Mouse (Mus musculus): ENCODE results near the gene Lamb3.
A peak's percentile ranks its signal among the peaks of the same experiment; 100 is the strongest.
"Not testable (repeated sequence)": the region's sequence is repeated elsewhere in the genome, so short reads cannot be mapped to it uniquely, and the experiment has no call there.

Lamb3 gene

GRCm38 (mm10) chr1:193243571-193244193, 36.2 kb downstream of the Lamb3 start:
- no peak for DNase-seq (ENCODE audit: low read depth, low spot score)

- DNase-seq (ENCODE audit: low read depth, low spot score): no peak
Observed at GRCm38 (mm10) chr1:193244235-193244634, 36.7 kb downstream of the Lamb3 start.

- DNase-seq (ENCODE audit: low read depth, low spot score): no peak
Observed at GRCm38 (mm10) chr1:193250026-193250425, 42.5 kb downstream of the Lamb3 start.

GRCm38 (mm10) chr1:193251386-193251785, 43.9 kb downstream of the Lamb3 start:
- DNase-seq (ENCODE audit: low read depth, low spot score): no peak

GRCm38 (mm10) chr1:193252616-193253015, 45.1 kb downstream of the Lamb3 start:
- DNase-seq (ENCODE audit: low read depth, low spot score): no peak

- DNase-seq (ENCODE audit: low read depth, low spot score): not testable (repeated sequence)
Observed at GRCm38 (mm10) chr1:193253895-193254294, 46.4 kb downstream of the Lamb3 start.

GRCm38 (mm10) chr1:193255032-193255431, 47.5 kb downstream of the Lamb3 start:
- no peak for DNase-seq (ENCODE audit: low read depth, low spot score)

GRCm38 (mm10) chr1:193255488-193256288, 48.2 kb downstream of the Lamb3 start:
- DNase-seq (ENCODE audit: low read depth, low spot score): peak; percentile 68

- DNase-seq (ENCODE audit: low read depth, low spot score): no peak
Observed at GRCm38 (mm10) chr1:193256289-193256577, 48.7 kb downstream of the Lamb3 start.

- no peak for DNase-seq (ENCODE audit: low read depth, low spot score)
Observed at GRCm38 (mm10) chr1:193256621-193257098, 49.2 kb downstream of the Lamb3 start.

- DNase-seq (ENCODE audit: low read depth, low spot score): no peak
Observed at GRCm38 (mm10) chr1:193259559-193259958, 52.1 kb downstream of the Lamb3 start.

GRCm38 (mm10) chr1:193261897-193262548, 54.5 kb downstream of the Lamb3 start:
- no peak for DNase-seq (ENCODE audit: low read depth, low spot score)

- DNase-seq (ENCODE audit: low read depth, low spot score): peak; percentile 17
Observed at GRCm38 (mm10) chr1:193263026-193263907, 55.8 kb downstream of the Lamb3 start.

- DNase-seq (ENCODE audit: low read depth, low spot score): peak; percentile 92
Observed at GRCm38 (mm10) chr1:193263955-193264598, 56.6 kb downstream of the Lamb3 start, which contains the start of gene Hsd11b1. Gene Hsd11b1, minus strand, starts transcription at chr1:193264075.

GRCm38 (mm10) chr1:193265734-193266133, 58.2 kb downstream of the Lamb3 start:
- no peak for DNase-seq (ENCODE audit: low read depth, low spot score)

- no peak for DNase-seq (ENCODE audit: low read depth, low spot score)
Observed at GRCm38 (mm10) chr1:193270965-193271763, 63.7 kb downstream of the Lamb3 start.

- no peak for DNase-seq (ENCODE audit: low read depth, low spot score)
Observed at GRCm38 (mm10) chr1:193272137-193272915, 64.8 kb downstream of the Lamb3 start.

GRCm38 (mm10) chr1:193272916-193273601, 65.6 kb downstream of the Lamb3 start, which contains the start of gene G0s2:
Gene G0s2, minus strand, starts transcription at chr1:193273217.
- DNase-seq (ENCODE audit: low read depth, low spot score): peak; percentile 45
